Mouse (Mus musculus) ES-E14 (cell line): ENCODE data around the gene Atp5k. TPM values are rescaled to one million over a fixed set of nuclear protein-coding genes. Genes with fewer than 3 reads are reported as not detected.

Experiments used
- DNase-seq: peaks from one replicate; pipeline ENCODE4 v3.0.0-alpha.2; 2013; ENCODE audit warnings: low read depth, low spot score
- H3K27ac ChIP-seq: 2 replicates; pipeline ENCODE4 v1.5.1; 2012; ENCODE audit warnings: low read depth, mild to moderate bottlenecking, low read length, moderate library complexity, mixed read lengths; ENCODE audit not compliant: poor library complexity, insufficient read depth, severe bottlenecking
- H3K36me3 ChIP-seq: 2 replicates; pipeline ENCODE4 v1.6.1; 2012; ENCODE audit warnings: mild to moderate bottlenecking, low read length, moderate library complexity, mixed read lengths; ENCODE audit not compliant: control insufficient read depth, poor library complexity, insufficient read depth, severe bottlenecking
- H3K4me1 ChIP-seq, 2 experiments: fragments of 150-350 bp in 1 of 2; sonication (generic) in 1 of 2; 2 replicates each; pipeline ENCODE4 v1.6.1; 2012; ENCODE audit warnings: low read length in 2 of 2, mild to moderate bottlenecking in 1 of 2, mixed read lengths in 1 of 2; ENCODE audit not compliant: control insufficient read depth in 2 of 2, insufficient read depth in 2 of 2, poor library complexity in 1 of 2
- H3K4me3 ChIP-seq, 2 experiments: fragments of 150-350 bp in 1 of 2; sonication (generic) in 1 of 2; 2 replicates each; pipeline ENCODE4 v1.5.1; 2012; ENCODE audit warnings: low read length in 2 of 2, low read depth in 1 of 2, mild to moderate bottlenecking in 1 of 2, mixed read lengths in 1 of 2; ENCODE audit not compliant: insufficient read depth in 1 of 2, poor library complexity in 1 of 2, severe bottlenecking in 1 of 2
- H3K9ac ChIP-seq: 2 replicates; pipeline ENCODE4 v1.6.1; 2012; ENCODE audit warnings: low read depth, mild to moderate bottlenecking, low read length, mixed read lengths; ENCODE audit not compliant: poor library complexity, insufficient read depth, severe bottlenecking
- H3K9me3 ChIP-seq: fragments of 150-350 bp; sonication (generic); 2 replicates; pipeline ENCODE4 v1.6.1; 2012; ENCODE audit warnings: low read depth, mild to moderate bottlenecking, low read length; ENCODE audit not compliant: control insufficient read depth, insufficient read depth
- CHD2 ChIP-seq: IDR thresholded peaks from 2 replicates; pipeline ENCODE4 v1.6.1; 2014; ENCODE audit warnings: mild to moderate bottlenecking, low read depth, low read length, inconsistent platforms
- HCFC1 ChIP-seq: IDR thresholded peaks from 2 replicates; pipeline ENCODE4 v1.6.1; 2012; ENCODE audit warnings: low read length, inconsistent platforms, borderline replicate concordance; ENCODE audit not compliant: insufficient read depth
- MAFK ChIP-seq: IDR thresholded peaks from 2 replicates; pipeline ENCODE4 v1.6.1; 2014; ENCODE audit warnings: mild to moderate bottlenecking, low read depth, low read length, inconsistent platforms; ENCODE audit not compliant: insufficient read depth
- ZC3H11A ChIP-seq: IDR thresholded peaks from 2 replicates; pipeline ENCODE4 v1.6.1; 2012; ENCODE audit warnings: low read depth, mild to moderate bottlenecking, inconsistent platforms, low read length, borderline replicate concordance
- ZNF384 ChIP-seq: IDR thresholded peaks from 2 replicates; pipeline ENCODE4 v1.6.1; 2012; ENCODE audit warnings: low read depth, low read length, inconsistent platforms
- in situ Hi-C, 2 experiments: fragments of 600-800 bp; cut with MboI; formaldehyde crosslinking; loops; one replicate each; pipeline ENCODE4 v1.15.1; 2025; ENCODE audit warnings: low sequenced_read_pairs in 2 of 2, inconsistent platforms in 1 of 2; ENCODE audit not compliant: unreplicated experiment in 2 of 2
- total RNA-seq: library from RNA; depleted of rRNA; stranded (reverse); fragments of 300-350 nt; gene quantifications from 2 replicates; pipeline ENCODE4 v1.2.3, GENCODE M21; 2012

Atp5k gene
- total RNA-seq, 1 experiment: 685 TPM

GRCm38 (mm10) chr5:108450837-108451540 is 16.7 kb upstream of the Atp5k start:
- Histone ChIP-seq H3K4me3 (no peak overlapping the region), H3K27ac (no peak overlapping the region), H3K36me3 (no peaks in the 10 kb centered on the region), H3K9me3 (no peaks in the 10 kb centered on the region), H3K9ac (no peak overlapping the region), H3K4me1 (peaks cover 2 to 6% of the 10 kb centered on the region in 2 experiments; a peak in 1 of 4 replicates)
- no peak for DNase-seq
- in situ Hi-C loops: no loop called here
- TF ChIP-seq MAFK (no peak), ZC3H11A (no peak), ZNF384 (no peak)

GRCm38 (mm10) chr5:108448785-108449668 is 14.8 kb upstream of the Atp5k start, which contains the start of gene Mfsd7a:
TSS of gene Mfsd7a (minus strand) at chr5:108448891.
- Histone ChIP-seq H3K9me3 (no peaks in the 10 kb centered on the region), H3K4me1 (peaks cover 2 to 6% of the 10 kb centered on the region in 2 experiments; a peak in 1 of 4 replicates), H3K4me3 (peak within 1 kb of the TSS; percentile 60 to 82), H3K9ac (peak within 1 kb of the TSS; percentile 53), H3K36me3 (no peaks in the 10 kb centered on the region), H3K27ac (no peak within 1 kb of the TSS)
- in situ Hi-C loops: no loop called here
- peak; percentile 47 for DNase-seq
- no peak for TF ChIP-seq ZNF384
- no peak for TF ChIP-seq HCFC1
- no peak for TF ChIP-seq MAFK
- no peak for TF ChIP-seq ZC3H11A
- no peak for TF ChIP-seq CHD2

GRCm38 (mm10) chr5:108447857-108448256 is 13.6 kb upstream of the Atp5k start:
- Histone ChIP-seq H3K9ac (no peak overlapping the region), H3K4me1 (peaks cover 2 to 6% of the 10 kb centered on the region in 2 experiments; a peak in 1 of 4 replicates), H3K36me3 (no peaks in the 10 kb centered on the region), H3K27ac (no peak overlapping the region), H3K4me3 (peak overlapping the region in 1 of 2 experiments; percentile 60; a peak in 1 of 4 replicates), H3K9me3 (no peaks in the 10 kb centered on the region)
- no peak for DNase-seq
- TF ChIP-seq HCFC1: no peak
- no peak for TF ChIP-seq CHD2
- no peak for TF ChIP-seq ZNF384
- no peak for TF ChIP-seq MAFK
- TF ChIP-seq ZC3H11A: no peak
- in situ Hi-C loops: no loop called here

- H3K27ac ChIP-seq: no peak overlapping the region
- no peak overlapping the region for H3K4me3 ChIP-seq
- no peak overlapping the region for H3K9ac ChIP-seq
- TF ChIP-seq ZC3H11A: no peak
- no peak for TF ChIP-seq MAFK
- TF ChIP-seq ZNF384: no peak
- no peak for TF ChIP-seq HCFC1
- TF ChIP-seq CHD2: no peak
- in situ Hi-C loops: no loop called here
- no peaks in the 10 kb centered on the region for H3K36me3 ChIP-seq
- peaks cover 2 to 6% of the 10 kb centered on the region in 2 experiments; a peak in 1 of 4 replicates for H3K4me1 ChIP-seq
- DNase-seq: no peak
- H3K9me3 ChIP-seq: no peaks in the 10 kb centered on the region
Observed at GRCm38 (mm10) chr5:108446973-108447372, 12.7 kb upstream of the Atp5k start.
